Mouse (Mus musculus): Measurements from ENCODE around the gene Abca12.

Gene Abca12

GRCm38 (mm10) chr1:71414810-71415209 lies at the start of gene Abca12:
Gene Abca12 (minus strand): TSS chr1:71414910.
- DNase-seq (ENCODE audit: low spot score): no peak

GRCm38 (mm10) chr1:71457961-71458360 lies 43.3 kb upstream of the Abca12 start:
- DNase-seq (ENCODE audit: low spot score): no peak

- DNase-seq (ENCODE audit: low spot score): no peak
Observed at GRCm38 (mm10) chr1:71447424-71447823, 32.7 kb upstream of the Abca12 start.

- no peak for DNase-seq (ENCODE audit: low spot score)
Observed at GRCm38 (mm10) chr1:71421741-71422333, 7.1 kb upstream of the Abca12 start.

- DNase-seq (ENCODE audit: low spot score): no peak
Observed at GRCm38 (mm10) chr1:71418467-71418866, 3.8 kb upstream of the Abca12 start.

- no peak for DNase-seq (ENCODE audit: low spot score)
Observed at GRCm38 (mm10) chr1:71417951-71418350, 3.2 kb upstream of the Abca12 start.

- no peak for DNase-seq (ENCODE audit: low spot score)
Observed at GRCm38 (mm10) chr1:71414084-71414483, 626 bp downstream of the Abca12 start.

- no peak for DNase-seq (ENCODE audit: low spot score)
Observed at GRCm38 (mm10) chr1:71413114-71413513, 1.6 kb downstream of the Abca12 start.

GRCm38 (mm10) chr1:71407711-71408110 lies 7.0 kb downstream of the Abca12 start:
- no peak for DNase-seq (ENCODE audit: low spot score)

- no peak for DNase-seq (ENCODE audit: low spot score)
Observed at GRCm38 (mm10) chr1:71397635-71398034, 17.1 kb downstream of the Abca12 start.

GRCm38 (mm10) chr1:71396105-71396504 lies 18.6 kb downstream of the Abca12 start:
- no peak for DNase-seq (ENCODE audit: low spot score)

GRCm38 (mm10) chr1:71394177-71394576 lies 20.5 kb downstream of the Abca12 start:
- DNase-seq (ENCODE audit: low spot score): no peak

- DNase-seq (ENCODE audit: low spot score): no peak
Observed at GRCm38 (mm10) chr1:71393489-71393888, 21.2 kb downstream of the Abca12 start.

- no peak for DNase-seq (ENCODE audit: low spot score)
Observed at GRCm38 (mm10) chr1:71392463-71392862, 22.2 kb downstream of the Abca12 start.

- no peak for DNase-seq (ENCODE audit: low spot score)
Observed at GRCm38 (mm10) chr1:71386593-71386992, 28.1 kb downstream of the Abca12 start.

- no peak for DNase-seq (ENCODE audit: low spot score)
Observed at GRCm38 (mm10) chr1:71384098-71384497, 30.6 kb downstream of the Abca12 start.

GRCm38 (mm10) chr1:71373090-71373489 lies 41.6 kb downstream of the Abca12 start:
- DNase-seq (ENCODE audit: low spot score): no peak

GRCm38 (mm10) chr1:71370266-71370665 lies 44.4 kb downstream of the Abca12 start:
- DNase-seq (ENCODE audit: low spot score): no peak

GRCm38 (mm10) chr1:71367770-71368169 lies 46.9 kb downstream of the Abca12 start:
- DNase-seq (ENCODE audit: low spot score): no peak

GRCm38 (mm10) chr1:71342861-71343554 lies 71.7 kb downstream of the Abca12 start:
- DNase-seq (ENCODE audit: low spot score): no peak

GRCm38 (mm10) chr1:71342261-71342594 lies 72.5 kb downstream of the Abca12 start:
- no peak for DNase-seq (ENCODE audit: low spot score)

- no peak for DNase-seq (ENCODE audit: low spot score)
Observed at GRCm38 (mm10) chr1:71341370-71342260, 73.1 kb downstream of the Abca12 start.

All from urinary bladder, postnatal 14 days (tissue).